Mouse (Mus musculus) heart, adult 18-20 months (tissue): ENCODE results near the gene Ptger1. TPM values are rescaled to one million over a fixed set of nuclear protein-coding genes. Genes with fewer than 3 reads are reported as not detected.
A peak's percentile ranks its signal among the peaks of the same experiment; 100 is the strongest.

Experiments
- DNase-seq, 2 experiments: peaks; one replicate each; pipeline ENCODE4 v3.0.0; 2021 to 2022; ENCODE audit warnings: mixed read lengths in 1 of 2
- total RNA-seq, 2 experiments: library from RNA; stranded (reverse); gene quantifications; 2 replicates each; pipeline ENCODE4 v1.2.3; 2021

Ptger1 gene
- total RNA-seq, 2 experiments from 2014 or later, result 0.07 to 0.41 TPM

- DNase-seq, result peak; percentile 34 to 54
These were observed 29.1 kb downstream of the Ptger1 start for GRCm38 (mm10) chr8:83695351-83696106.

GRCm38 (mm10) chr8:83697374-83698220, 31.1 kb downstream of the Ptger1 start:
- DNase-seq, result peak; percentile 69 to 79

GRCm38 (mm10) chr8:83698291-83698660, 31.8 kb downstream of the Ptger1 start:
- peak; percentile 63 to 67 for DNase-seq

- DNase-seq, result peak; percentile 77 to 90
These were observed 32.4 kb downstream of the Ptger1 start, which contains the start of gene Pkn1 for GRCm38 (mm10) chr8:83698661-83699453. TSS of gene Pkn1 (minus strand) at chr8:83699179.

- no peak for DNase-seq
These were observed 33.1 kb downstream of the Ptger1 start for GRCm38 (mm10) chr8:83699566-83699965.

GRCm38 (mm10) chr8:83700423-83701085, 34.1 kb downstream of the Ptger1 start:
- peak in 1 of 2 experiments; percentile 38 for DNase-seq

- DNase-seq, result no peak
These were observed 36.9 kb downstream of the Ptger1 start for GRCm38 (mm10) chr8:83703426-83703825.

- no peak for DNase-seq
These were observed 39.9 kb downstream of the Ptger1 start for GRCm38 (mm10) chr8:83706411-83706810.

GRCm38 (mm10) chr8:83707554-83707953, 41.1 kb downstream of the Ptger1 start:
- no peak for DNase-seq

GRCm38 (mm10) chr8:83714676-83715030, 48.2 kb downstream of the Ptger1 start:
- DNase-seq, result no peak

- peak; percentile 98 to 99 for DNase-seq
These were observed 48.7 kb downstream of the Ptger1 start, which contains the start of gene Ddx39 for GRCm38 (mm10) chr8:83715031-83715690. TSS of gene Ddx39 (plus strand) at chr8:83715177.

GRCm38 (mm10) chr8:83715771-83716170, 49.3 kb downstream of the Ptger1 start:
- DNase-seq, result no peak

GRCm38 (mm10) chr8:83716563-83716962, 50.1 kb downstream of the Ptger1 start:
- DNase-seq, result no peak

GRCm38 (mm10) chr8:83719048-83719447, 52.6 kb downstream of the Ptger1 start:
- no peak for DNase-seq

GRCm38 (mm10) chr8:83719693-83720092, 53.2 kb downstream of the Ptger1 start:
- DNase-seq, result no peak

GRCm38 (mm10) chr8:83721405-83722025, 55.0 kb downstream of the Ptger1 start:
- DNase-seq, result peak; percentile 81 to 92
